Mouse (Mus musculus) megakaryocyte, embryonic 14.5 days (primary cell): Measurements from ENCODE around the gene Dact3.

ENCODE experiments used
- FLI1 ChIP-seq: IDR thresholded peaks from 2 replicates; pipeline ENCODE4 v1.6.1; 2012; ENCODE audit warnings: low read length, inconsistent platforms, mixed read lengths
- GATA1 ChIP-seq: IDR thresholded peaks from 3 replicates; pipeline ENCODE4 v1.6.1; 2012; ENCODE audit warnings: mixed read lengths, low read length, inconsistent platforms, borderline replicate concordance

DNA sequence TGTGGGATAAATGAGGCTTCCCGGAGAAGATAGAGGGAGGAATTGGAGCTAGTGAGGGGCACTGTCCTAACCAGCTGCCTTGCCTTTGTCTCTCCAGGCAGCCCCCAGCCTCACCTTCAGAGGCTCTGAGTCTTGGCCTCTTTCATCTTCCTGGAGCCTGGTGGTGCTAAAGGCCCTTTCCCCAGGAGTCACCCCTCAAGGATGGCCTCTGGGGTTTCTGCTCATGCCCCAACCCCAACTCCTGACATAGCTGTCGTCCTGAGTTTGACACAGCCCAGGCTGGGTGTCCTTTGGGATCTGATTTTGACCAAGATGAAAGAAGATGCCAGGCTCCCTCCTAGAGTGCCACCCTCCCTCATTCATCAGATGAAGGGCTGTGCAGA lies 35.0 kb upstream of the Dact3 start:
- TF ChIP-seq GATA1 = no peak
- TF ChIP-seq FLI1 = no peak
